Mouse (Mus musculus) hindbrain, embryonic 15.5 days (tissue): ENCODE measurements around the gene Npepl1. TPM values are rescaled to one million over a fixed set of nuclear protein-coding genes. Genes with fewer than 3 reads are reported as not detected.

Source experiments
- ATAC-seq: fragments of 200-750 bp; cut with Nextera tagmentation; 2 replicates; pipeline ENCODE4 v1.8.0; 2017; ENCODE audit warnings: low read depth, moderate number of reproducible peaks, moderate TSS enrichment; ENCODE audit not compliant: low FRiP score
- H3K27ac ChIP-seq: fragments of 300-500 bp; sonication (generic); replicated peaks from 2 replicates; pipeline ENCODE4 v1.5.1; 2015; ENCODE audit warnings: mild to moderate bottlenecking, inconsistent platforms
- H3K27me3 ChIP-seq: fragments of 300-500 bp; sonication (generic); 2 replicates; pipeline ENCODE4 v1.6.1; 2015; ENCODE audit warnings: control low read depth, inconsistent platforms
- H3K36me3 ChIP-seq: fragments of 300-500 bp; sonication (generic); 2 replicates; pipeline ENCODE4 v1.6.1; 2015; ENCODE audit warnings: control low read depth, inconsistent platforms
- H3K4me1 ChIP-seq: fragments of 300-500 bp; sonication (generic); replicated peaks from 2 replicates; pipeline ENCODE4 v1.6.1; 2015; ENCODE audit warnings: control low read depth, inconsistent platforms
- H3K4me2 ChIP-seq: fragments of 300-500 bp; sonication (generic); 2 replicates; pipeline ENCODE4 v1.6.1; 2015; ENCODE audit warnings: moderate library complexity, mild to moderate bottlenecking, inconsistent platforms
- H3K4me3 ChIP-seq: fragments of 300-500 bp; sonication (generic); 2 replicates; pipeline ENCODE4 v1.5.1; 2015; ENCODE audit warnings: mild to moderate bottlenecking, inconsistent platforms
- H3K9ac ChIP-seq: fragments of 300-500 bp; sonication (generic); 2 replicates; pipeline ENCODE4 v1.6.1; 2015; ENCODE audit warnings: inconsistent platforms
- H3K9me3 ChIP-seq: fragments of 300-500 bp; sonication (generic); 2 replicates; pipeline ENCODE4 v1.6.1; 2016; ENCODE audit warnings: control low read depth, inconsistent platforms
- WGBS: fragments of 180-500 bp; shearing (Covaris S2); methylation state at CpG from one replicate; pipeline ENCODE4 v1.1.7; 2015; 5-methylcytosine and 5-hydroxymethylcytosine counted together
- polyA plus RNA-seq: library from polyadenylated mRNA; unstranded; fragments of >200 nt; fragmentation: Nextera tagmentation; extraction: Ambion mirVana; gene quantifications from 2 replicates; pipeline ENCODE4 v1.2.1, GENCODE M21; 2015

Gene Npepl1
- polyA plus RNA-seq, 1 experiment from 2014 or later, result 17.2 TPM

- Histone ChIP-seq H3K4me2 (no peak overlapping the region), H3K27ac (no peak overlapping the region), H3K4me1 (peaks cover 15% of the 10 kb centered on the region), H3K36me3 (no peaks in the 10 kb centered on the region), H3K9me3 (no peaks in the 10 kb centered on the region), H3K4me3 (no peak overlapping the region), H3K9ac (no peak overlapping the region), H3K27me3 (no peaks in the 10 kb centered on the region)
- WGBS, result 84% methylated on average over 8 of the region's 8 CpGs
- no peak for ATAC-seq
These were observed 20.4 kb downstream of the Npepl1 start for GRCm38 (mm10) chr2:174130468-174131097.

- H3K4me1 ChIP-seq, result peaks cover 3% of the 10 kb centered on the region; the same call in 1 of the 2 replicates
- H3K4me3 ChIP-seq, result no peak overlapping the region
- no peak for ATAC-seq
- no peak overlapping the region for H3K4me2 ChIP-seq
- H3K36me3 ChIP-seq, result no peaks in the 10 kb centered on the region
- 85% methylated on average over 8 of the region's 8 CpGs for WGBS
- no peaks in the 10 kb centered on the region for H3K9me3 ChIP-seq
- no peak overlapping the region for H3K27ac ChIP-seq
- no peaks in the 10 kb centered on the region for H3K27me3 ChIP-seq
- H3K9ac ChIP-seq, result no peak overlapping the region
These were observed 22.3 kb downstream of the Npepl1 start for GRCm38 (mm10) chr2:174132413-174132969.

GRCm38 (mm10) chr2:174159035-174159434 is 48.9 kb downstream of the Npepl1 start:
- no peak overlapping the region for H3K27ac ChIP-seq
- no peak overlapping the region for H3K4me2 ChIP-seq
- H3K4me3 ChIP-seq, result no peak overlapping the region
- H3K9me3 ChIP-seq, result no peaks in the 10 kb centered on the region
- H3K36me3 ChIP-seq, result no peaks in the 10 kb centered on the region
- H3K27me3 ChIP-seq, result no peaks in the 10 kb centered on the region
- 72% methylated on average over 10 of the region's 10 CpGs for WGBS
- H3K9ac ChIP-seq, result no peak overlapping the region
- no peak for ATAC-seq
- no peaks in the 10 kb centered on the region for H3K4me1 ChIP-seq

- no peaks in the 10 kb centered on the region for H3K36me3 ChIP-seq
- H3K27ac ChIP-seq, result no peak overlapping the region
- H3K4me2 ChIP-seq, result no peak overlapping the region
- no peaks in the 10 kb centered on the region for H3K27me3 ChIP-seq
- whole genome bisulfite sequencing, result 87% methylated on average over 3 of the region's 3 CpGs
- no peaks in the 10 kb centered on the region for H3K9me3 ChIP-seq
- H3K9ac ChIP-seq, result no peak overlapping the region
- no peak overlapping the region for H3K4me3 ChIP-seq
- H3K4me1 ChIP-seq, result no peaks in the 10 kb centered on the region
- ATAC-seq, result no peak
These were observed 50.3 kb downstream of the Npepl1 start for GRCm38 (mm10) chr2:174160461-174160860.

Other genes with a start within 250 kb of the Npepl1 start
- 10.7 and 12.2 TPM in 2 replicates for gene Stx16, start 34.0 kb upstream of the Npepl1 start, polyA plus RNA-seq
- gene Gnas, start 174.0 kb downstream of the Npepl1 start, polyA plus RNA-seq, result 1,606 and 1,659 TPM in 2 replicates
- 11.8 and 13.1 TPM in 2 replicates for gene Gm20721, start 236.4 kb downstream of the Npepl1 start, polyA plus RNA-seq